Mouse (Mus musculus) 3T3-L1 (cell line): ENCODE results near the gene Ints5.
"Not testable (repeated sequence)": the region's sequence is repeated elsewhere in the genome, so short reads cannot be mapped to it uniquely, and the experiment has no call there.

ENCODE experiments used
- DNase-seq: peaks from one replicate; pipeline ENCODE4 v3.0.0-alpha.2; 2015; ENCODE audit warnings: low read depth, low spot score

Ints5 gene

DNA sequence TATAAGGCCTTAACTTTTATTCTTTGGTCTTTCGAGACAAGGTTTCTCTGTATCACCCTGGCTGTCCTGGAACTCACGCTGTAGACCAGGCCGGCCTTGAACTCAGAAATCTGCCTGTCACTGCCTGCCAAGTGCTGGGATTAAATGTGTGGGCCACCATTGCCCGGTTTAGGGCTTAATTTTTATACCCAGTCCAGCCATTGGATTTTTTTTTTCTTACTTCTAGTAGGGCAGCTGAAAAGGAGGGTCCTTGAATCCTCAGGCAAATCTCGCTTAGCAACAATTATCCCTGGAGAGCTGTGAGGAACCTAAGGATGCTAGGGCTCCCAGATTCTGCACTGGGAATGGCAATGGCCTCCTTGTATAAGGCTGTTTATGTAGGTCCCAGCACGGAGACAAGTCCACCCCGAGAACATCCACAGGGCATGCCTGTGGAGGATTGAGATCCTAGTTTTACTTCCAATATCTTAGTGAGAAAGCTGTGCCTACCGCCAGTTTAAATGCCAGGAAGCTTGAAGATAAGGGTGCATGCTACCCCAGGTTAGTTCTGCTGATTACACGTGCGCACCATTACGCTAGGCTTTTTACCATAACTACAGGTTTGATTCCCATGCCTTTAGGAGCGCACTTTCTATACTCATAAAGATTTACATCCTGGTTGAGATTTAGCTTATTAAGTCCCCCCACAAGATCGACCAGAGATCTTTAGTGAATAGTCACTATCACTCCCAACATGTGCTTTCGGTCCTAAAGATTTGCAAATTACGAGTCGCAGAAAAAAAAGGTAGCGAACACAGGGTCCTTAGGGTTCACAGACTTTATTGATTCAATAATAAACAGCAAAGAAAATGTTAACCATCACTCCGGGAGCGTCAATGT lies 5.0 kb upstream of the Ints5 start:
- peak; percentile 36 for DNase-seq

- DNase-seq, result peak; percentile 98
Observed at GRCm38 (mm10) chr19:8888511-8889385, 4.1 kb upstream of the Ints5 start, which contains the start of the genes 1810009A15Rik and Gm49416. 1810009A15Rik (plus strand) TSS chr19:8888853. Gm49416 (plus strand) TSS chr19:8888926.

DNA sequence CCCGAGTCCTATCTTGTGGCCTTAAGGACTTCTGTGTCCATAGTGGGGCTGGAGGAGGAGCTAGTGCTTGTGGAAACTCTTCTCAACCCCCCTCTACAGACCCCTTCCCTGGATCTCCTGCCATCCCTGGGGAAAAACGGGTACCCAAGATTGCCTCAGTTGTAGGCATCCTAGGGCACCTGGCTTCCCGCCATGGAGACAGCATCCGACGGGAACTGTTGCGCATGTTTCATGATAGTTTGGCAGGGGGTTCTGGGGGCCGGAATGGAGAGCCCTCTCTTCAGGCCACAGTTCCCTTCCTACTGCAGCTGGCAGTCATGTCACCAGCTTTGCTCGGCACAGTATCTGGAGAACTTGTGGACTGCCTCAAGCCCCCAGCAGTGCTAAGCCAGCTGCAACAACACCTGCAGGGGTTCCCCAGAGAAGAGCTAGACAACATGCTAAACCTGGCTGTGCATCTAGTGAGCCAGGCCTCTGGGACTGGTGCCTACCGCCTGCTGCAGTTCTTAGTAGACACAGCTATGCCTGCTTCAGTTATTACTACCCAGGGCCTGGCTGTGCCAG lies 2.7 kb downstream of the Ints5 start:
- no peak for DNase-seq

DNA sequence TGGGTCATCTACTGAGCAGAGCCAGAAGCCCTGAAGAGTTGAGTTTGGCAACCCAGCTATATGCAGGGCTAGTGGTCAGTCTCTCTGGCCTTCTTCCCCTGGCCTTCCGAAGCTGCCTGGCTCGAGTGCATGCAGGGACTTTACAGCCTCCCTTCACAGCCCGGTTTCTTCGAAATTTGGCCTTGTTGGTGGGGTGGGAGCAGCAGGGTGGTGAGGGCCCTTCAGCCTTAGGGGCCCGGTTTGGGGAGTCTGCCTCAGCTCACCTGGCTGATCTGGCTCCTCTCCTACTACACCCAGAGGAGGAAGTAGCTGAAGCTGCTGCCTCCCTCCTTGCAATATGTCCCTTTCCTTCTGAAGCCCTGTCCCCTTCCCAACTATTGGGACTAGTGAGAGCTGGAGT lies 3.4 kb downstream of the Ints5 start:
- not testable (repeated sequence) for DNase-seq

DNA sequence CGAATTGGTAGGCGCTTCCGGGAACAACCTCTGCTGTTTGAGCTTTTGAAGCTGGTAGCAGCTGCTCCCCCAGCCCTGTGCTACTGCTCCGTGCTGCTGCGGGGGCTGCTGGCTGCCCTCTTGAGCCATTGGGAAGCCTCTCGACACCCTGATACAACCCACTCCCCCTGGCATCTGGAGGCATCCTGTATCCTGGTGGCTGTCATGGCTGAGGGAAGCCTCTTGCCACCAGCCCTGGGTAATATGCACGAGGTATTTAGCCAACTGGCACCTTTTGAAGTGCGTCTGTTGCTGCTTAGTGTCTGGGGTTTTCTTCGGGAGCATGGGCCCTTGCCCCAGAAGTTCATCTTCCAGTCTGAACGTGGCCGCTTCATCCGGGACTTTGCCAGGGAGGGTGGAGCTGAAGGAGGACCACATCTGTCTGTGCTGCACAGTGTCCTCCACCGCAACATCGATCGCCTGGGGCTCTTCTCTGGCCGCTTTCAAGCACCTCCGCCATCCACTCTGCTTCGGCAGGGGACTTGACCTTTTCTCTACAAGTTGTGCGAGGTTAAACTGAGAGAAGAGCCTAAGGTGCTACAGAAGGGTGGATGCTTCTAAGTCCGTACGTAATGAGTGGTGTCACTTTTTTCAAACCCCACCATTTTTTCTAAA lies 4.5 kb downstream of the Ints5 start:
- DNase-seq, result peak; percentile 82

DNA sequence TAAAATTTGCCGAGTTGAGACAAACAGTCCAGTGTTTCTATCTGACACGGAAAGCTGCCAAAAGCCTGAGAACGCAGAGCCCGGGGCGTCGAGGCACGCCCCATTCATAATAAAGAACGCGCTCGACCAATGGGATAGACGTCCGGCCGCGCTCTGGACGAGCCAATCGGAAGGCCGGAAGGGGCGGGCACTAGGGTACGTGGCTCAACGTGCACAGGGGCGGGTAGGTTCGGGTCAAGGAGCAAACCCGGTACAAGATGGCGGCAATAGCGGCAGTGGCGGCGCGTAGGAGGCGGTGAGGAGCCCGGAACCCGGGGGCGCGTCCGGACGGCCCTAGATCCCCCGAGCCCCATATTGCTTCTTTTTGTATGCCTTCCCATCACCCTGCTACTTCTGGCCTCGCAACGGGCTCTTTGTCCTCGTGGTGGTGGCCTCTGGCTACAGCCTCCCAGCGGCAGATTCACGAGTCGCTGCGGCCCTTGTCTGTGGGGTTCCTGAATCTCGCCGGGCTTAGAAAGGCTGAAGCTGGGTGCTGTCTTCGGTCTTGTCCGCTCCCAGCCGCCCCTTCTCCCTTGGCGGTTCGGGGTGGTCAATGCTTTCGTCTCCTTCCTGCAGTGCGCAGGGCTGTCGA lies 5.2 kb downstream of the Ints5 start, which contains the start of gene Ganab:
TSS of gene Ganab (plus strand) at position 207 of the 631 bp plus-strand sequence.
- DNase-seq, result peak; percentile 99

DNA sequence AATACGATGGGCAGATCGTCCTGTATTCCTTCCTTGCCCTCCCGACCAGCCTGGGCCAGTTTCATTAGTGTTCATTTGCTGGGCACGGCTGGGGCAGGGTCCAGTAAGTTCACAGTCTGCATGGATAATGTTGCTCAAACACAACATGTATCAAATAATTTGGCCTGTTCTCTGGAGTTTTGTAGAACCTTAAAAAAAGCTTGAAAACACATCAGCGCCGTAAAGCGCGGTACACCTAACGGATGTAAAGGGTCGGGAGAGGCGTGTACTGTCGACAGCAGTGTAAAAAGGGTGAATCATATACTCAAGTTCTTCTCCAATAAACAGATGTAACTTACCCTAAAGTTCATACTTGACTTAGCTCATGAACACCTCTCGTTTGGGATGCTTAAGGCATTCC lies 5.8 kb downstream of the Ints5 start:
- peak; percentile 68 for DNase-seq

- peak; percentile 24 for DNase-seq
Observed at GRCm38 (mm10) chr19:8899079-8899478, 6.3 kb downstream of the Ints5 start.

DNA sequence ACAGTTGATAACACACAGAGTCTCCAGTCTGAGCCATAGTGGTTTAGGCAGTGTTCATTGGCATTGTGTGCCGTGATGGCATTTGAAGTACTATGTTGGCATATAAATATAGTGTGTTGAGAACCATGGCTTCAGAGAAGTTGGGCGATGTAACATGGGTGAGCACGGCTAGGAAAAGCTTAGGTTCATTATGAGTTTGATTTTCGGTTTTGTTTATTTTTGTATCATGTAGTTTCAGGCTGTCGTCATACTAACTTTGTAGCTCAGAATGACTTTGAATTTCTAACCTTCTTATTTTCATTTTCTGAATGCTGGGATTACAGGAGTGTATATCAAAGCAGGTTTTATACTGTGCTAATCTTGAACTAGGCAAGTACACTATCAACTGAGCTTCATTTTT lies 10.6 kb downstream of the Ints5 start:
- DNase-seq, result no peak

- DNase-seq, result no peak
Observed at GRCm38 (mm10) chr19:8908531-8908930, 15.7 kb downstream of the Ints5 start.

DNA sequence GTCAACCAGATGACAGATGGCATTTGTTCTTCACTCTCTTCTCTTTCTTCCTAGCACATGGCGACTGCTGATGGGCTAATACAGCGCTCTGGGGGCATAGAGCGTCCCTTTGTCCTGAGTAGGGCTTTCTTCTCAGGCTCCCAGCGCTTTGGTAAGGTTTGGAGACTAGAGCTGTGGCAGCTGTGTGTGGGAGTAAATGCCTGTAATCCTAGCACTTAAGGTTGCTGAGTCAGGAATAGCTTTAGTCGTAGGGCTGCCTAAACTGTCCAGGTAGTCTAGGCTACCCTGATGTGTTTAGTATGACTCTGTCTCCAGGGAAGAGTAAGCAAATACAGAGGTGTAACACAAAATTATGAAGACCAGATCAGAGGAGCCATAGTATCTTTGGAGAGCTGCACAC lies 19.0 kb downstream of the Ints5 start:
- DNase-seq, result no peak

GRCm38 (mm10) chr19:8914212-8914611 lies 21.4 kb downstream of the Ints5 start:
- no peak for DNase-seq

DNA sequence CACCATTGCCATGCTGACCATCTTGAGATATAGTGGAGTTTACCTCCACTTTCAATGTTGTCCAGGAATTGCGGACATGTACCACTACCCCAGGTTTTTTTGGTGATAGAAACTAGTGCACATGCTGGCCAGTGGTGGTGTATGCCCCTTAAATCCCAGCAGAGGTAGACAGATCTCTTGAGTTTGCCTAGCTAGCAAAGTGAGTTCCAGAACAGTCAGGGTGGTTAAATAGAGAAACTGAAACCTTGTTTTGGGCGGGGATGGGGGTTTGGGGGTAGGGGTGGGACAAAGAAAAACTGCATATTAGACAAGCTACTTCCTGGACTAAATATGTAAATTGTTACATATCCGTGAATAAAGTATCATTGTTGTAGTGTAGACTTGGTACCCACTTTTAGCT lies 26.2 kb downstream of the Ints5 start:
- no peak for DNase-seq

DNA sequence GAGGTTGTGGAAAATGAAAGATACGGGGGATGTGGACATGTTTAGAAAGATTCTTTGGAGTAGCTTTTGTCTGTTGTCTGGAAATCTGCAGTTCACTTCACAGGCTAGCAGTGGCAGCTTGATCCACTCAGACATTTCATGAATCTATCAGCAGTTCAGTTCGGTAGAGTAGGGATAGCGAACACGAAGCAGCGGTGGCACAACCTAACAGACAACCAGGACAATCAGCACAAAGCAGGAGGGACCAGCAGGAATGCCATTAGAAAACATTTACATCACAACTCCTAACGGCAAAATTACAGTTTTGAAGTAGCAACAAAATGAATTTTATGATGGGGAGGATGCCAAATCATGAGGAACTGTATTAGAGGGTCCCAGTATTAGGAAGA lies 26.9 kb downstream of the Ints5 start:
- peak; percentile 17 for DNase-seq

DNA sequence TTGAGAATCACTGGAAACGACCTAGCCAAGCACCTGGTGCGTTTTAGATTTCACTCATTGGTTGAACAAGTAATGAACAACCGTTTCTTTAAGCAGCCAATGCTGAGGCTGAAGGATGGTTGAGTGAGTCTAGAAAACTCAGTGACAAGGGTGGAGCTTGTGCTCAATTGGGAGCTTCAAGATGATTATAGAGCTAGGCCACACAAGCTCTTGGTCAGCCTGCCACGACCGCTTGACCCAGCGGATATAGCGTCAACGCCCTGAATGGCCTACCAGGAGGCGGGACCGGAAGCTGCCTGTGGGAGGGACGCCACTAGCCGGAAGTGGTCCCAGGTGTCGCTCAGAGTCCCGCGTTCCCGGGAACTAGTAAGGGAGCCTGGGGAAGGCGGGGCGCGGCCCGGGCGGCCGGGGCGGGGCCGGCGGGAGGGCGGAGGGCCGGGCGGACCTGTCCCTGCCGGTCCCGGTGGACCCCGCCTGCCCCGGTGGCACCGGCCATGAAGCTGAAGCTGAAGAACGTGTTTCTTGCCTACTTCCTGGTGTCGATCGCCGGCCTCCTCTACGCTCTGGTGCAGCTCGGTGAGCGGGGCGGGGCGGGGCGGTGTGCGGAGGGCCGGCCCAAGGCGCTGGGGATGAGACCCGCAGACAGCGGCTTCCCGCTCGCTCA lies 27.4 kb downstream of the Ints5 start, which contains the start of gene B3gat3:
TSS of gene B3gat3 (plus strand) at position 302 of the 664 bp plus-strand sequence.
- peak; percentile 98 for DNase-seq

GRCm38 (mm10) chr19:8920836-8921291 lies 28.1 kb downstream of the Ints5 start:
- peak; percentile 80 for DNase-seq

DNA sequence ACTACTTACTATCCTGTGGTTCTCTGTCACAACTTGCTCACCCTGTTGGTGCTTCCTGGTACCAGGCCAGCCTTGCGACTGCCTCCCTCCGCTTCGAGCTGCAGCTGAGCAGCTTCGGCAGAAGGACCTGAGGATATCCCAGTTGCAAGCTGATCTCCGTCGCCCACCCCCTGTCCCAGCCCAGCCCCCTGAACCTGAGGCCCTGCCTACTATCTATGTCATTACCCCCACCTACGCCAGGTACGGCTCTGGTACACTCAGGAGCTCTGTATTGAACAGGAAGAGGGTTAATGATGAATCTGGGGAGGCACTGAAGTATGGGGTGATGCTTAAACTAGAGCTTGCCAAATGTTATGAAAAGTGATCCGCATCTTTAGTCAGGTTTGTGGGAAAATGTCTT lies 28.9 kb downstream of the Ints5 start:
- DNase-seq, result no peak

DNA sequence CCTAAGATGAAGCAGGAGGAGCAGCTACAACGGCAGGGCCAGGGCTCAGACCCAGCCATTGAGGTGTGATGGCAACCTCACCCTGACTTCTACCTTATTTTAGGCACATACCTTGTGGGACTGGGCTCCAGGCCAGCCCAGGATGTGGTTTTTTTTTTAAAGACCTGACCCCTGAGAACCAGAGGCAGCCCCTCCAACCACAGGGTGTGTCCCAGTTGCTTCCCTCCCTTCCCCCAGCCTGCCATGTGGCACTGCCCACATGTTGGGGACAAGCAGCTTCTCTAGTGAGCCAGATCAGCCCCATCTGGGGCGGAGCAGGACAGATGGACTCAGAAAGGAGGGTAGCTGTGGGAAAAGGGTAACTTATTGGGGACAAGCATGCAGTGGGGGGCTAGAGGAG lies 34.0 kb downstream of the Ints5 start:
- DNase-seq, result no peak

DNA sequence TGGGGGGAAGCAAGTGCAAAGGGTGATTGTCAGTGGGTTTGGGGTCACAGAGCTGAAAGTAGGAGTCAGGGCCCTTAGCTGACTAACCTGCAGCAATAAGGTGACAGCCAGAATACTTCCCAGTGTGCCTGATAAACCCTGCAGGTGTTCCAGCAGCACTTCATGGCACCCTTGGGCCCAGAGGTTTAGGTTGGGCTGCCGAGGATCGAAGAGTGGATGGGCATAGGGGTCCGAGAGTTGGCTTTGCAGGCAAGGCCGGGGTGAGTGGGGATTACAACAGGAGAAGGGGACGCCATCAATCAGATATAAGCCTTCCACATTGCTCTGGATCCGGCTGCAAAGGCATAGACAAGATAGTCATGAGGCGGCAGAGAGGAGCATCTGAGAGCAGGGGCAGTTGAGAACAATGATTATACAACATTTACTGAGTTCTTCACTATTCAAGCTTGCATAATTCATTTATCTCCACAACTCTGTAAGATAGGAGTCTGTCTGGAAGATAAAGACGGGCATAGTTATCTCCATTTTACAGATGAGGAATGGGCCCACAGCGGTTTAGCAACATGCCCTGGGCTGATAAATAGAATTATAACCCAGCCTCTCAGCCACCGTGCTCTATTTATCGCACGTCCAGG lies 35.2 kb downstream of the Ints5 start:
- DNase-seq, result no peak
